Mouse (Mus musculus) heart, postnatal 0 days (tissue): ENCODE measurements around the gene Reep3. TPM values are rescaled to one million over a fixed set of nuclear protein-coding genes. Genes with fewer than 3 reads are reported as not detected.

ENCODE experiments used
- ATAC-seq: fragments of 200-750 bp; cut with Nextera tagmentation; 2 replicates; pipeline ENCODE4 v1.8.0; 2017; ENCODE audit warnings: low read depth, moderate number of reproducible peaks, moderate library complexity; ENCODE audit not compliant: insufficient read depth
- DNase-seq: peaks from one replicate; pipeline ENCODE4 v3.0.0-alpha.2; 2016; ENCODE audit warnings: low spot score
- H3K27ac ChIP-seq: fragments of 300-500 bp; sonication (generic); 2 replicates; pipeline ENCODE4 v1.5.1; 2014; ENCODE audit warnings: low read depth, mild to moderate bottlenecking
- H3K27me3 ChIP-seq: fragments of 300-500 bp; sonication (generic); 2 replicates; pipeline ENCODE4 v1.6.1; 2014; ENCODE audit warnings: low read length, mixed read lengths; ENCODE audit not compliant: control insufficient read depth, insufficient read depth
- H3K36me3 ChIP-seq: fragments of 300-500 bp; sonication (generic); replicated peaks from 2 replicates; pipeline ENCODE4 v1.6.1; 2014; ENCODE audit warnings: low read length, mixed read lengths; ENCODE audit not compliant: control insufficient read depth, insufficient read depth
- H3K4me1 ChIP-seq: fragments of 300-500 bp; sonication (generic); 2 replicates; pipeline ENCODE4 v1.6.1; 2014; ENCODE audit warnings: antibody characterized with exemption; ENCODE audit not compliant: control insufficient read depth, insufficient read depth
- H3K4me2 ChIP-seq: fragments of 300-500 bp; sonication (generic); 2 replicates; pipeline ENCODE4 v1.6.1; 2014; ENCODE audit warnings: low read depth, mild to moderate bottlenecking, low read length, moderate library complexity
- H3K4me3 ChIP-seq: fragments of 300-500 bp; sonication (generic); 2 replicates; pipeline ENCODE4 v1.5.1; 2014; ENCODE audit warnings: low read depth, low read length
- H3K9ac ChIP-seq: fragments of 300-500 bp; sonication (generic); replicated peaks from 2 replicates; pipeline ENCODE4 v1.6.1; 2014; ENCODE audit warnings: low read depth, low read length, mixed read lengths
- H3K9me3 ChIP-seq: fragments of 300-500 bp; sonication (generic); replicated peaks from 2 replicates; pipeline ENCODE4 v1.6.1; 2016; ENCODE audit warnings: low read length; ENCODE audit not compliant: control insufficient read depth
- CTCF ChIP-seq: IDR thresholded peaks from 2 replicates; pipeline ENCODE4 v1.5.1; 2016; ENCODE audit warnings: antibody characterized with exemption, control low read depth, low read depth
- EP300 ChIP-seq: IDR thresholded peaks from 2 replicates; pipeline ENCODE4 v1.6.1; 2016; ENCODE audit warnings: antibody characterized with exemption, low read depth
- WGBS: fragments of 180-500 bp; shearing (Covaris S2); extraction: QIAGEN DNeasy Blood & Tissue Kit; methylation state at CpG from one replicate; pipeline ENCODE4 v1.1.7; 2014; 5-methylcytosine and 5-hydroxymethylcytosine counted together
- polyA plus RNA-seq: library from polyadenylated mRNA; unstranded; fragments of >200 nt; fragmentation: Nextera tagmentation; extraction: Ambion mirVana; gene quantifications from 2 replicates; pipeline ENCODE4 v1.2.1, GENCODE M21; 2015
- total RNA-seq: library from RNA; depleted of rRNA; stranded (reverse); fragments of >200 nt; gene quantifications from 2 replicates; pipeline ENCODE4 v1.2.3, GENCODE M21; 2014; ENCODE audit warnings: low replicate concordance

Gene Reep3
- total and polyA plus RNA-seq, 2 experiments from 2014 or later = 26.6 to 26.8 TPM

- TF ChIP-seq EP300 (no peak), CTCF (no peak)
- 92% methylated on average over 5 of the region's 5 CpGs for WGBS
- ATAC-seq = no peak
Observed at GRCm38 (mm10) chr10:66983043-66983442, 113.7 kb downstream of the Reep3 start.

GRCm38 (mm10) chr10:66978215-66978614, 118.5 kb downstream of the Reep3 start:
- Histone ChIP-seq H3K4me2 (no peak overlapping the region), H3K4me3 (no peak overlapping the region), H3K27me3 (no peaks in the 10 kb centered on the region), H3K36me3 (no peaks in the 10 kb centered on the region), H3K4me1 (0 out of 2 replicates have a peak, but pooled peaks cover 5% of the 10 kb centered on the region), H3K9me3 (no peaks in the 10 kb centered on the region), H3K9ac (no peak overlapping the region), H3K27ac (no peak overlapping the region)
- ATAC-seq (no peak), DNase-seq (no peak)
- 72% methylated on average over 2 of the region's 2 CpGs for WGBS
- TF ChIP-seq EP300 = no peak
- TF ChIP-seq CTCF = no peak

More at GRCm38 (mm10) chr10:66983043-66983442, 113.7 kb downstream of the Reep3 start:
- no peak overlapping the region for H3K27ac ChIP-seq
- H3K9ac ChIP-seq = no peak overlapping the region
- H3K4me3 ChIP-seq = no peak overlapping the region
- DNase-seq = no peak
- no peaks in the 10 kb centered on the region for H3K4me1 ChIP-seq
- no peaks in the 10 kb centered on the region for H3K36me3 ChIP-seq
- H3K9me3 ChIP-seq = no peaks in the 10 kb centered on the region
- H3K4me2 ChIP-seq = no peak overlapping the region
- no peaks in the 10 kb centered on the region for H3K27me3 ChIP-seq

- no peaks in the 10 kb centered on the region for H3K27me3 ChIP-seq
- H3K36me3 ChIP-seq = no peaks in the 10 kb centered on the region
- no peak overlapping the region for H3K27ac ChIP-seq
- H3K4me1 ChIP-seq = 0 out of 2 replicates have a peak, but pooled peaks cover 5% of the 10 kb centered on the region
- H3K4me3 ChIP-seq = no peak overlapping the region
- TF ChIP-seq CTCF = no peak
- TF ChIP-seq EP300 = no peak
- H3K9ac ChIP-seq = no peak overlapping the region
- H3K9me3 ChIP-seq = no peaks in the 10 kb centered on the region
- DNase-seq (no peak), ATAC-seq (no peak)
- no peak overlapping the region for H3K4me2 ChIP-seq
- WGBS = 72% methylated on average over 3 of the region's 3 CpGs
Observed at GRCm38 (mm10) chr10:66977093-66977492, 119.7 kb downstream of the Reep3 start.

GRCm38 (mm10) chr10:66975451-66975850, 121.3 kb downstream of the Reep3 start:
- WGBS = 69% methylated on average over 1 of the region's 1 CpGs
- ATAC-seq (peak; percentile 84), DNase-seq (peak; percentile 65)
- TF ChIP-seq CTCF = no peak
- Histone ChIP-seq H3K36me3 (no peaks in the 10 kb centered on the region), H3K27ac (peak overlapping the region; percentile 27), H3K9me3 (no peaks in the 10 kb centered on the region), H3K4me3 (no peak overlapping the region), H3K4me1 (0 out of 2 replicates have a peak, but pooled peaks cover 5% of the 10 kb centered on the region), H3K27me3 (no peaks in the 10 kb centered on the region), H3K9ac (no peak overlapping the region), H3K4me2 (no peak overlapping the region)

- no peak for TF ChIP-seq EP300
- no peak for TF ChIP-seq CTCF
- ATAC-seq (no peak), DNase-seq (no peak)
- Histone ChIP-seq H3K4me3 (no peak overlapping the region), H3K27me3 (no peaks in the 10 kb centered on the region), H3K36me3 (no peaks in the 10 kb centered on the region), H3K4me1 (0 out of 2 replicates have a peak, but pooled peaks cover 5% of the 10 kb centered on the region), H3K27ac (no peak overlapping the region), H3K9me3 (no peaks in the 10 kb centered on the region), H3K4me2 (no peak overlapping the region), H3K9ac (no peak overlapping the region)
- WGBS = 83% methylated on average over 4 of the region's 4 CpGs
Observed at GRCm38 (mm10) chr10:66974417-66974816, 122.3 kb downstream of the Reep3 start.

- H3K4me3 ChIP-seq = no peak overlapping the region
- H3K27ac ChIP-seq = no peak overlapping the region
- H3K36me3 ChIP-seq = no peaks in the 10 kb centered on the region
- DNase-seq (no peak), ATAC-seq (no peak)
- H3K27me3 ChIP-seq = no peaks in the 10 kb centered on the region
- TF ChIP-seq CTCF (no peak), EP300 (no peak)
- H3K9ac ChIP-seq = no peak overlapping the region
- WGBS = 65% methylated on average over 6 of the region's 6 CpGs
- no peaks in the 10 kb centered on the region for H3K9me3 ChIP-seq
- H3K4me1 ChIP-seq = 0 out of 2 replicates have a peak, but pooled peaks cover 5% of the 10 kb centered on the region
- no peak overlapping the region for H3K4me2 ChIP-seq
Observed at GRCm38 (mm10) chr10:66973866-66974265, 122.9 kb downstream of the Reep3 start.
